Mouse (Mus musculus) stomach, embryonic 15.5 days (tissue): Measurements from ENCODE around the gene Cx3cr1. TPM values are rescaled to one million over a fixed set of nuclear protein-coding genes. Genes with fewer than 3 reads are reported as not detected.
A peak's percentile ranks its signal among the peaks of the same experiment; 100 is the strongest.

Experiments used
- ATAC-seq: fragments of 200-750 bp; cut with Nextera tagmentation; 2 replicates; pipeline ENCODE4 v1.8.0; 2017; ENCODE audit warnings: low read depth, moderate number of reproducible peaks, moderate TSS enrichment; ENCODE audit not compliant: insufficient read depth, low FRiP score
- H3K27ac ChIP-seq: fragments of 300-500 bp; sonication (generic); 2 replicates; pipeline ENCODE4 v1.5.1; 2015; ENCODE audit warnings: mild to moderate bottlenecking, inconsistent platforms
- H3K27me3 ChIP-seq: fragments of 300-500 bp; sonication (generic); replicated peaks from 2 replicates; pipeline ENCODE4 v1.6.1; 2015; ENCODE audit warnings: inconsistent platforms
- H3K36me3 ChIP-seq: fragments of 300-500 bp; sonication (generic); 2 replicates; pipeline ENCODE4 v1.6.1; 2015; ENCODE audit warnings: inconsistent platforms
- H3K4me1 ChIP-seq: fragments of 300-500 bp; sonication (generic); 2 replicates; pipeline ENCODE4 v1.6.1; 2015; ENCODE audit warnings: inconsistent platforms
- H3K4me2 ChIP-seq: fragments of 300-500 bp; sonication (generic); 2 replicates; pipeline ENCODE4 v1.6.1; 2015; ENCODE audit warnings: mild to moderate bottlenecking, inconsistent platforms
- H3K4me3 ChIP-seq: fragments of 300-500 bp; sonication (generic); replicated peaks from 2 replicates; pipeline ENCODE4 v1.5.1; 2015; ENCODE audit warnings: inconsistent platforms
- H3K9ac ChIP-seq: fragments of 300-500 bp; sonication (generic); 2 replicates; pipeline ENCODE4 v1.6.1; 2015; ENCODE audit warnings: inconsistent platforms
- H3K9me3 ChIP-seq: fragments of 300-500 bp; sonication (generic); 2 replicates; pipeline ENCODE4 v1.6.1; 2016; ENCODE audit warnings: inconsistent platforms
- WGBS: fragments of 180-500 bp; shearing (Covaris S2); methylation state at CpG from one replicate; pipeline ENCODE4 v1.1.7; 2015; 5-methylcytosine and 5-hydroxymethylcytosine counted together
- polyA plus RNA-seq: library from polyadenylated mRNA; unstranded; fragments of >200 nt; fragmentation: Nextera tagmentation; extraction: Ambion mirVana; gene quantifications from 2 replicates; pipeline ENCODE4 v1.2.1, GENCODE M21; 2015

Cx3cr1 gene
- polyA plus RNA-seq, 1 experiment from 2014 or later, result 13.3 TPM

DNA sequence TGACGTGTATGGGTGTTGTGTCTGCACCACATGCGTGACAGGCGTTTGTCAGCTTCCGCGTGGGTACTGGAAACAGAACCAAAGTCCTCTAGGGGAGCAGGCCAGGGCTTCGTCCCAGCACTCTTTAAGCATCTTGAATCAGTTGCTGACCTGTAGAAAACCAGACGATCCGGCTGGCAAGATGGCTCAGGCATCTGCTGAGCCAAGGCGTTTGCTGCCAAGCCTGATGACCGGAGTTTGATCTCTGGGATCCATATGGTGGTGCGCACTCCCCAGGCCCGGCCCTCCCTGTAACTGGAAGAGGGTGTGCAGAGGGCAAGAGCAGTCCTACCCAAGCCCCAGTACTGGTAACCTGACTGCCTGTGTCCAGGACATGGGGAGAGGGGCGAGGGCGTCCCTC, 127.8 kb downstream of the Cx3cr1 start:
- Histone ChIP-seq H3K9ac (no peak overlapping the region), H3K4me2 (no peak overlapping the region), H3K27ac (no peak overlapping the region), H3K4me3 (no peak overlapping the region), H3K27me3 (no peaks in the 10 kb centered on the region), H3K9me3 (no peaks in the 10 kb centered on the region), H3K36me3 (no peaks in the 10 kb centered on the region), H3K4me1 (peaks cover 8% of the 10 kb centered on the region; the same call in 1 of the 2 replicates)
- ATAC-seq, result no peak
- WGBS, result 73% methylated on average over 14 of the region's 14 CpGs

DNA sequence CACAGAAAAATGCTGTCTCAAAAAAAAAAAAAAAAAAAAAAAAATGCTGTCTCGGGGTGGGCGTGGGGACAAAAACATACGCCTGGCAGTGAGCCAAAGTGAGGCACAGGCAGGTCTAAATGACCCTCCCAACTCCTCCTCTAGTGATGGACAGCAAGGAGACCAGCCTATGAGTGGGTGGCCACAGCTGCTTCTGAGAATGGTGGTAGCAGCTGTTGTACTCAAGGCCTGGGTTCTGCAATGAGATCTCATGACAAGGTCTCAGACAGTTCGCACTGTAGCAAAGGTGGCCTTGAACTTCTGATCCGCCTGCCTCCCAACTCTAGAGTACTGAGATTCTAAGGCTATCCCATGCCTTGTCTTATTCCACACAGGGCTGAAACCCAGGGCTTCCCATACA, 128.3 kb downstream of the Cx3cr1 start:
- Histone ChIP-seq H3K27me3 (no peaks in the 10 kb centered on the region), H3K27ac (no peak overlapping the region), H3K4me1 (peaks cover 10% of the 10 kb centered on the region; the same call in 1 of the 2 replicates), H3K4me2 (no peak overlapping the region), H3K9me3 (no peaks in the 10 kb centered on the region), H3K36me3 (no peaks in the 10 kb centered on the region), H3K4me3 (no peak overlapping the region), H3K9ac (no peak overlapping the region)
- no peak for ATAC-seq
- 69% methylated on average over 5 of the region's 5 CpGs for WGBS

DNA sequence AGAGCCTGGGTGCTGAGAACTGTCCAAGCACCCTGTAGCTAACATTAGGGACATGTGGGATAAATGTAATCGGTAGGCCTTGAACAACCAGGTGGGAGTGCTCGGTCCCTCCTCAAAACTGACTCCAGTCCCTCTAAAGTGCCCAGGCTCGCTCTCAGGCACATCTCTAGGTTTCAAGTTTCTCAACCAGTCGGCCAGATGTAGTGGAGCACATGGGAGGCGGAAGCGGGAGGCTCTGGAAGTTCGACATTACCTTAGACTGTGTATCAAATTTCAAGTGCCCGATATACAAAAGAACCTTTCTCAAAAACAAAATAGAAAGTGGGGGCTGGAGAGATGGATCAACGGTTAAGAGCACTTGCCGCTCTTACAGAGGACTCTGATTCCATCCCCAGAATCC, 130.0 kb downstream of the Cx3cr1 start:
- peaks cover 13% of the 10 kb centered on the region; the same call in 1 of the 2 replicates for H3K4me1 ChIP-seq
- no peak overlapping the region for H3K4me2 ChIP-seq
- no peak for ATAC-seq
- no peak overlapping the region for H3K4me3 ChIP-seq
- H3K27me3 ChIP-seq, result no peaks in the 10 kb centered on the region
- WGBS, result 56% methylated on average over 10 of the region's 10 CpGs
- no peak overlapping the region for H3K9ac ChIP-seq
- no peaks in the 10 kb centered on the region for H3K36me3 ChIP-seq
- no peaks in the 10 kb centered on the region for H3K9me3 ChIP-seq
- no peak overlapping the region for H3K27ac ChIP-seq

DNA sequence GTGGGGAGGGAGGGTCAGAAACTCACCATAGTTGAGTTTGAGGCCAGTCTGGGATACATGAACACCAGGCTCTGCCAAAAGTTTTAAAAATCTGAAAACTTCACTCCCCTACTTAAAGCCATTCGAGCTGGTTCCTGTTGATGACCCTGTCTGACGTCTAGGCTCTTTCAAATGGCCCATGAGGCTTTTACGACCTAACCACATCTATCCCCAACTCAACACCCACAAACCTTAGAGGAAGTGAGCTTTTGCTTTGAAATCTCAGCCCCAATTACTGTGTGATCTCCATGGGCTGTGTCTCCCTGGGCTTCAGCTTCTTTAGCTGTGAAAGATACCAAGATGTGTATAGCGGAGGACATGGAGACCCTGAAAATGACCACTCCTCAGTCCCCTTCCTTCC, 131.2 kb downstream of the Cx3cr1 start:
- no peak for ATAC-seq
- H3K4me3 ChIP-seq, result no peak overlapping the region
- no peaks in the 10 kb centered on the region for H3K9me3 ChIP-seq
- no peak overlapping the region for H3K9ac ChIP-seq
- no peaks in the 10 kb centered on the region for H3K27me3 ChIP-seq
- H3K27ac ChIP-seq, result no peak overlapping the region
- 71% methylated on average over 4 of the region's 4 CpGs for WGBS
- peaks cover 15% of the 10 kb centered on the region; the same call in 1 of the 2 replicates for H3K4me1 ChIP-seq
- no peak overlapping the region for H3K4me2 ChIP-seq
- H3K36me3 ChIP-seq, result no peaks in the 10 kb centered on the region

DNA sequence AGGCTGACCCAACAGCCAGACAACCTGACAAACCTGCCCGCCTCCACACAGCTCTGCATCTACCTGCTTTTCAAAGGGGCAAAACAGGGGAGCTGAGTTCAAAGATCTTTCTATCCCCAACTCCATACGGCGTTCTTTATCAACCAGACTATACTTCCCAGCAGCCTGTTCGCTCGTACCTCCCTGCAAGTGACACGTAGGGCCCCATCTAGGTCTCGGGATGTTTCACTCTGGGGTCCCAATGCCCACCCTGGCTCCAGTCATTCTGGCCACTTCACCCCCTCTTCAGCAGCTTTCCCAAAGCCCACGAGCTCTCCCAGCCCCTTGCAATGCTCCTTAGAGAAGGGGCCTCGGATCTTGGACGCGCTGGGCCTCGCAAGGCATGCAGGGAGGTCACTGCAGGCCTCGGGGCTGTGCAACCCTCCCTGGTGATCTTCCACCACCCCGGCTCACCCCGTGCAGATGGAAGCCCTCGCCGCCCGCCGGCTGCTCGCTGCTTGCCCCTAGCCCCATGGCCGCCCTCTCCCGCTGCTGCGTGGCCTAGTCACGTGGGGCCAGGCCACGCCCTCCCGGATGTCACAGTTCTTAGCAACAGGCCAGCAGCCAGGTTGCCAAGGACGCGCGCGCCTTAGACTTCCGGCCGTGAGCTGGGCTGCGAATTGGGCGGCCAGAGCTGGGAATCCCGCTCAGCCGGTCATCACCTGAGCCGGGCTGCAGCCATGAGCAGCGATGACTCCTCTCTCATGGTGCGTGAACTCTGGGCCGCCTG, 132.5 kb downstream of the Cx3cr1 start, which contains the start of the genes Gorasp1 and Ttc21a:
TSS of gene Gorasp1 (minus strand) at position 561 of the 769 bp plus-strand sequence.
TSS of gene Ttc21a (plus strand) at position 602 of the 769 bp plus-strand sequence.
- Histone ChIP-seq H3K4me1 (peaks cover 15% of the 10 kb centered on the region; the same call in 1 of the 2 replicates), H3K27ac (peak within 1 kb of the TSS; percentile 79), H3K4me3 (peak within 1 kb of the TSS; percentile 83), H3K27me3 (no peaks in the 10 kb centered on the region), H3K36me3 (no peaks in the 10 kb centered on the region), H3K9ac (peak within 1 kb of the TSS; percentile 91), H3K4me2 (peak within 1 kb of the TSS; percentile 81), H3K9me3 (no peaks in the 10 kb centered on the region)
- 2% methylated on average over 40 of the region's 40 CpGs for WGBS
- peak; percentile 94 for ATAC-seq

DNA sequence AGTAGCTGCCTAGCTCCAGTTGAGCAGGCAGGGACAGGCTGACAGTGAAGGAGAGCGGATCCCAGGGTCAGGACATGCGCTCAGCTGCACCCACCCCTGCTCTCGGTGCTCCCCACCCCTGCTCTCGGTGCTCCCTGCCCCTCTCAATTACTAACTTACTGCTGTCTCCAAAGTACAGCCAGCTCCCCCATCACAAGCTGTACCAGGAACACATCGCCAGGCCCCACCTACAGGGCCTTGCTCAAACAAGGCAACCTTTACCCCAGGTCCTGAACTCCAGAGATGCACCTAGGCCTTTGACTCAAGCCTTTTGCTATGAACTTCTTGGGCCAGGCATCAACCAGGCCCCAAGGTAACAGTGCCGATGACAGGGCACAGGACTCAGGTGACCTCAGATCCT, 136.0 kb downstream of the Cx3cr1 start:
- no peak overlapping the region for H3K9ac ChIP-seq
- H3K36me3 ChIP-seq, result peaks cover 8% of the 10 kb centered on the region; the same call in 1 of the 2 replicates
- H3K27ac ChIP-seq, result no peak overlapping the region
- no peak overlapping the region for H3K4me2 ChIP-seq
- H3K4me3 ChIP-seq, result no peak overlapping the region
- H3K9me3 ChIP-seq, result no peaks in the 10 kb centered on the region
- H3K27me3 ChIP-seq, result no peaks in the 10 kb centered on the region
- H3K4me1 ChIP-seq, result peaks cover 12% of the 10 kb centered on the region; the same call in 1 of the 2 replicates
- no peak for ATAC-seq
- WGBS, result 91% methylated on average over 6 of the region's 6 CpGs

DNA sequence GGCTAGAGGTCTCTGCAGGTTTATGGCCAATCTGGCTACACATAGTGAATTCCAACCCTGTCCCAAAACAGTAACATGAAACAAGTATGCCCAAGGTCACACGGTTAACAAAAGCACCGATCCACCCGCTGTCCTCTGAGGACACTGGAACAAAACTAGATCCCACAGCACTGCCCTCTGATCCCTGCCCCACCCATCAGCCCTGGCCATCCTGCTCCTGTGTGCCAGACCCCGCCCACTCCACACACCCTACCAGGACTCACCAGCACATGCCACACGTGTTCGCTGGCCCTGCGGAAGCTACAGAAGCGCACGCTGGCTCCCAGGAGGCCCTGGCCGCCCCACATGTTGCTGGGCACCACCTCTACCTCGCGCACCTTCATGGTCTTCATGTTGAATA, 137.3 kb downstream of the Cx3cr1 start:
- Histone ChIP-seq H3K9me3 (no peaks in the 10 kb centered on the region), H3K4me1 (0 out of 2 replicates have a peak, but pooled peaks cover 7% of the 10 kb centered on the region), H3K36me3 (peaks cover 8% of the 10 kb centered on the region; the same call in 1 of the 2 replicates), H3K27me3 (no peaks in the 10 kb centered on the region), H3K4me2 (no peak overlapping the region), H3K9ac (no peak overlapping the region), H3K4me3 (no peak overlapping the region), H3K27ac (no peak overlapping the region)
- 79% methylated on average over 12 of the region's 12 CpGs for WGBS
- ATAC-seq, result peak; percentile 57; the same call in 1 of the 2 replicates

DNA sequence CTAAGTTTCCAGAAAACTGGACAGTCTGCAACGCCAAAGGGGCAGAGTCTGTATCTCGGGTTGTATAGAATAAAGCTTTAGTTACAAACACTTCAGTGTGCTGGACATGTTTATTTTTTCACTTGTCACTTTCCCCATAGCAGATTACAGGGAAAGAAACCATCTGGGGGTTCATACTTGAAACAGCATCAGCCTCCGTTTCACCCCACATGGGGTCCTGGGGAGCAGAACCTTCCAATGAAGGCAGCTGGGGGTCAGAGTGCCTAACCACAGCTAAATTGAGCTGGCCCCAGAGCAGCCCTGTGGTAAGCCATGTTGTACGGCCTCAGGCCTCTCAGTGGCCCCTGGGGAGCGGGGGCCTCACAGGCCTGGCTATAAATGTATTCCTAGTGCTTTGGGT, 143.2 kb downstream of the Cx3cr1 start:
- WGBS, result 58% methylated on average over 5 of the region's 5 CpGs
- ATAC-seq, result no peak
- Histone ChIP-seq H3K27ac (peak overlapping the region; percentile 74; the same call in 1 of the 2 replicates), H3K9me3 (no peaks in the 10 kb centered on the region), H3K36me3 (peaks cover 44% of the 10 kb centered on the region), H3K4me1 (0 out of 2 replicates have a peak, but pooled peaks cover 8% of the 10 kb centered on the region), H3K4me2 (no peak overlapping the region), H3K9ac (no peak overlapping the region), H3K27me3 (no peaks in the 10 kb centered on the region), H3K4me3 (no peak overlapping the region)

DNA sequence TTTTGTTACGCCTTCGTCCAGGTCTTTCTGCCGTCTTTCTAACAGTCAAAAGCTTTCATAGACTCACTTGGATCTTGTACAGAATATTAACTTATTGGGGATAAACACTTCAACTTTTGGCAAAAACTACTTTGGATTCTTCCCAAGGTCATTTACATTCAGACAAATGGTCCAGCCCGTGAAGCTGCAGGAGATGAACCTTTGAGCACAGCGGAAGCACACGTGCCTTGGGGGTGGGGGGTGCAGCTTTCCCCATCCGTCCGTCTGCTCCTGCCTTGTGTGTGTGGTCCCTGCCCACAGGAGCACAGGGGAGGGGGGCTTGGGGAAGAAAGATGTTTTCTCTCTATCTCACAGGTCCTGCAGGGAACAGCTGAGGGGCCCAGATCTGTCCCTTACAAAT, 143.9 kb downstream of the Cx3cr1 start:
- no peak for ATAC-seq
- Histone ChIP-seq H3K36me3 (peaks cover 42% of the 10 kb centered on the region), H3K4me3 (no peak overlapping the region), H3K9ac (no peak overlapping the region), H3K4me2 (no peak overlapping the region), H3K27me3 (no peaks in the 10 kb centered on the region), H3K9me3 (no peaks in the 10 kb centered on the region), H3K4me1 (0 out of 2 replicates have a peak, but pooled peaks cover 8% of the 10 kb centered on the region), H3K27ac (peak overlapping the region; percentile 74)
- 54% methylated on average over 8 of the region's 8 CpGs for WGBS

DNA sequence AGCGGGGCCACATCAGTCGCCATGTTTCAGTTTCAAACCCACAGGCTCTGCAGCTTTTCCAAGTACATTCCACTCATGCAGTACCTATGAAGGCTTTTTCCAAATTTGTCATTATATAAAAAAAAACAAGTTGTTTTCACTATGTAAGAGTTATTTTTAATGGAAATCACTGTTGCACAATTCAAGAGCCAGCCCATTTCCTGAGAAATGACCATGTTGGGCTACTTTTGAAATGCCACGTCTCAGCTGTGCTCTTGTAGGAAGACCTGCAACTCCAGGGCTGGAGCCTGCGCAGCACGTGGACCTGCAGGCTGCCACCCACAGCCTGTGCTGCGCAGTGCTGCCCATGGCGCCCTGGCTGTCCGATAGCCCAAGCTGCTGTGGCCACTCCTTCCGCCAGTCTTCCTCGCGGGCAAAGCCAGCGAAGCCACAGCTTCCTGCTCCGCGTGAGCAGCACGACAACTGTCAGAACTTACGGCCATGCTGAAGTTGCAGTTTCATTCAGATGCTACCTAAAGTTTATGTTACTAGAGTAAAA, 144.5 kb downstream of the Cx3cr1 start:
- Histone ChIP-seq H3K4me2 (no peak overlapping the region), H3K9me3 (no peaks in the 10 kb centered on the region), H3K4me3 (no peak overlapping the region), H3K9ac (no peak overlapping the region), H3K27ac (peak overlapping the region; percentile 35; the same call in 1 of the 2 replicates), H3K27me3 (no peaks in the 10 kb centered on the region), H3K4me1 (0 out of 2 replicates have a peak, but pooled peaks cover 8% of the 10 kb centered on the region), H3K36me3 (peaks cover 43% of the 10 kb centered on the region)
- 77% methylated on average over 16 of the region's 16 CpGs for WGBS
- no peak for ATAC-seq

DNA sequence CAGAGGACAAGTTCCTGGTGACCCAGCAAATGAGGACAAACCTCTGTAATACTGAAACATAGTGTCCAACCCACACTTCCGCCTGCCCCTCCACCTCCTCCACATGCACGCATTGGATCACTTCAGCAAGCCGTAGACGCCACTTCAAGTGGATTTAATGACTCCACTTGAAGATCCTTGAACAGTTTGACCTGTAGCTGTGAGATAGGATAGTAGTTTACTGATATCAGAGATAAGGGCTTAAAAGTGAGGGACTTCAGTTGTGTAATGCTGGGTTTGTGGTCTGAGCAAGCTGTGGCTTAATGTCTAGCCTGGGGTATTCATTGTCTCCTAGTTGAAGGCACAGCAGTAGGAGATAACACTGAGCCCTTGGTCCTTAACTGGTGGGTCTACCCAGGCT, 146.2 kb downstream of the Cx3cr1 start:
- H3K4me3 ChIP-seq, result no peak overlapping the region
- ATAC-seq, result no peak
- peaks cover 50% of the 10 kb centered on the region for H3K36me3 ChIP-seq
- H3K9me3 ChIP-seq, result no peaks in the 10 kb centered on the region
- WGBS, result 83% methylated on average over 4 of the region's 4 CpGs
- no peak overlapping the region for H3K27ac ChIP-seq
- H3K4me2 ChIP-seq, result no peak overlapping the region
- H3K9ac ChIP-seq, result no peak overlapping the region
- no peaks in the 10 kb centered on the region for H3K27me3 ChIP-seq
- H3K4me1 ChIP-seq, result 0 out of 2 replicates have a peak, but pooled peaks cover 8% of the 10 kb centered on the region

DNA sequence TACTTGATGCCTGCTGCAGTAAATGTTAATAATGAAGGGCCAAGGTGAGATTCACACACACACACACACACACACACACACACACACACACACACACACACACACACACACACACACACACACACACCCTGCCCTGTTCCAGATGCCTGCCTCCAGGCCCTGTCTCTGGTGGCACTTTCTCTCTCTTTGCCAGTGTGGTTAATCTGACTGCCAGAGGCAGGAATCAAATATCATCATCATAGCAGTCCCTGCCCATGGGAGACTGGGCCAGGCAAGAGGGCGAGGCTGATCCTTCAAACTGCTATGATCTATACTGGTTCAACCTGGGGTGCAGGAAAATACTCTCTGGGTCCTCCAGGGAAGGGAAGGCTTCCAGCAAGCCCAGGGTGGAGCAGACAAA, 149.8 kb downstream of the Cx3cr1 start:
- Histone ChIP-seq H3K9me3 (no peaks in the 10 kb centered on the region), H3K9ac (no peak overlapping the region), H3K4me2 (no peak overlapping the region), H3K27me3 (no peaks in the 10 kb centered on the region), H3K27ac (no peak overlapping the region), H3K4me1 (no peaks in the 10 kb centered on the region), H3K4me3 (no peak overlapping the region), H3K36me3 (peaks cover 53% of the 10 kb centered on the region)
- ATAC-seq, result no peak
- WGBS, result 88% methylated on average over 1 of the region's 1 CpGs
